Mouse (Mus musculus) ES-E14 (cell line): Measurements from ENCODE around the gene Cntn5. TPM values are rescaled to one million over a fixed set of nuclear protein-coding genes. Genes with fewer than 3 reads are reported as not detected.

Experiments used
- DNase-seq: peaks from one replicate; pipeline ENCODE4 v3.0.0-alpha.2; 2013; ENCODE audit warnings: low read depth, low spot score
- H3K27ac ChIP-seq: 2 replicates; pipeline ENCODE4 v1.5.1; 2012; ENCODE audit warnings: low read depth, mild to moderate bottlenecking, low read length, moderate library complexity, mixed read lengths; ENCODE audit not compliant: poor library complexity, insufficient read depth, severe bottlenecking
- H3K36me3 ChIP-seq: 2 replicates; pipeline ENCODE4 v1.6.1; 2012; ENCODE audit warnings: mild to moderate bottlenecking, low read length, moderate library complexity, mixed read lengths; ENCODE audit not compliant: control insufficient read depth, poor library complexity, insufficient read depth, severe bottlenecking
- H3K4me1 ChIP-seq, 2 experiments: fragments of 150-350 bp in 1 of 2; sonication (generic) in 1 of 2; 2 replicates each; pipeline ENCODE4 v1.6.1; 2012; ENCODE audit warnings: low read length in 2 of 2, mild to moderate bottlenecking in 1 of 2, mixed read lengths in 1 of 2; ENCODE audit not compliant: control insufficient read depth in 2 of 2, insufficient read depth in 2 of 2, poor library complexity in 1 of 2
- H3K4me3 ChIP-seq, 2 experiments: fragments of 150-350 bp in 1 of 2; sonication (generic) in 1 of 2; 2 replicates each; pipeline ENCODE4 v1.5.1; 2012; ENCODE audit warnings: low read length in 2 of 2, low read depth in 1 of 2, mild to moderate bottlenecking in 1 of 2, mixed read lengths in 1 of 2; ENCODE audit not compliant: insufficient read depth in 1 of 2, poor library complexity in 1 of 2, severe bottlenecking in 1 of 2
- H3K9ac ChIP-seq: 2 replicates; pipeline ENCODE4 v1.6.1; 2012; ENCODE audit warnings: low read depth, mild to moderate bottlenecking, low read length, mixed read lengths; ENCODE audit not compliant: poor library complexity, insufficient read depth, severe bottlenecking
- H3K9me3 ChIP-seq: fragments of 150-350 bp; sonication (generic); 2 replicates; pipeline ENCODE4 v1.6.1; 2012; ENCODE audit warnings: low read depth, mild to moderate bottlenecking, low read length; ENCODE audit not compliant: control insufficient read depth, insufficient read depth
- CHD2 ChIP-seq: IDR thresholded peaks from 2 replicates; pipeline ENCODE4 v1.6.1; 2014; ENCODE audit warnings: mild to moderate bottlenecking, low read depth, low read length, inconsistent platforms
- HCFC1 ChIP-seq: IDR thresholded peaks from 2 replicates; pipeline ENCODE4 v1.6.1; 2012; ENCODE audit warnings: low read length, inconsistent platforms, borderline replicate concordance; ENCODE audit not compliant: insufficient read depth
- MAFK ChIP-seq: IDR thresholded peaks from 2 replicates; pipeline ENCODE4 v1.6.1; 2014; ENCODE audit warnings: mild to moderate bottlenecking, low read depth, low read length, inconsistent platforms; ENCODE audit not compliant: insufficient read depth
- ZC3H11A ChIP-seq: IDR thresholded peaks from 2 replicates; pipeline ENCODE4 v1.6.1; 2012; ENCODE audit warnings: low read depth, mild to moderate bottlenecking, inconsistent platforms, low read length, borderline replicate concordance
- ZNF384 ChIP-seq: IDR thresholded peaks from 2 replicates; pipeline ENCODE4 v1.6.1; 2012; ENCODE audit warnings: low read depth, low read length, inconsistent platforms
- in situ Hi-C, 2 experiments: fragments of 600-800 bp; cut with MboI; formaldehyde crosslinking; loops; one replicate each; pipeline ENCODE4 v1.15.1; 2025; ENCODE audit warnings: low sequenced_read_pairs in 2 of 2, inconsistent platforms in 1 of 2; ENCODE audit not compliant: unreplicated experiment in 2 of 2
- total RNA-seq: library from RNA; depleted of rRNA; stranded (reverse); fragments of 300-350 nt; gene quantifications from 2 replicates; pipeline ENCODE4 v1.2.3, GENCODE M21; 2012

Cntn5 gene
- total RNA-seq, 1 experiment: not detected

DNA sequence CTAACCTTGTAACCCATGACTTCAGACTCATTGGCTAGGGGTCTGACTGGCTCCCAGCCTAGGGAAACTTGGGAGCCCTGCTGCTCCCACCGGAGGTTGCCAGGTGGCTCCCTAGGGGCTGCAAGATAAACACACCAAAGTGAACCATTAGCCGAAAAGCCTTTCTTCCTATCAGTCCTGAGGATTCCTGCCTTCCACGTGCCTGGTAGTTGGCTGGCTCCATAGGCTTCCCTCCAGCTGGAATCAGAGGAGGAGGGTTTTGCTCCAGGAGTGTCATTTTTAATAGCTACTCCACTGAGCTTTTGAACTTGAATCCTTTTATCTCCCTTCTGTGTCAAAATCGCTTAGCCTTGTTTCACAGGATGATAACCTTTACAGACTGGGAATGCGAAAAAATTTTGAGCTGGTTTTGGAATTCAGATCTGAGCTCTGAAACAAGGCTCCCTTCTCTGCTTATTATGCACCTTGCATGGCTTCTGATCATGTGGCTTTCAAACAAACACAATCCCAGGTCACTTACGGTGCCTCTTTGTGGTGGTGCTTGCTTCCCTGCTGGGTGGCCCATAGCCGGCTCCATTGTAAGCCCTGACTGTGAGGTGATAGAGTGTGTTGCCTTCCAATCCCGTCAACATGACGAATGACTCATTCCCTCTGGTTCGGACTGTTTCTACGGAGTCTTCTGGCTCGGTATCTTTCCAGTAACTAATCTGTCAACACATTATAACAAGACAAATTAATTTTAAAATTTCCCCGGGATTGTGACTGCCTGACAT is 1231.1 kb downstream of the Cntn5 start:
- no peak for TF ChIP-seq ZNF384
- no peak for TF ChIP-seq MAFK
- no peak for TF ChIP-seq ZC3H11A
- no peak for TF ChIP-seq HCFC1
- no peak for TF ChIP-seq CHD2
- Histone ChIP-seq H3K9ac (no peak overlapping the region), H3K27ac (no peak overlapping the region), H3K4me3 (no peak overlapping the region), H3K4me1 (0 out of 4 replicates have a peak, but pooled peaks cover 0 to 2% of the 10 kb centered on the region in 2 experiments), H3K36me3 (no peaks in the 10 kb centered on the region), H3K9me3 (no peaks in the 10 kb centered on the region)
- DNase-seq: peak; percentile 16
- in situ Hi-C loops: no loop called here

DNA sequence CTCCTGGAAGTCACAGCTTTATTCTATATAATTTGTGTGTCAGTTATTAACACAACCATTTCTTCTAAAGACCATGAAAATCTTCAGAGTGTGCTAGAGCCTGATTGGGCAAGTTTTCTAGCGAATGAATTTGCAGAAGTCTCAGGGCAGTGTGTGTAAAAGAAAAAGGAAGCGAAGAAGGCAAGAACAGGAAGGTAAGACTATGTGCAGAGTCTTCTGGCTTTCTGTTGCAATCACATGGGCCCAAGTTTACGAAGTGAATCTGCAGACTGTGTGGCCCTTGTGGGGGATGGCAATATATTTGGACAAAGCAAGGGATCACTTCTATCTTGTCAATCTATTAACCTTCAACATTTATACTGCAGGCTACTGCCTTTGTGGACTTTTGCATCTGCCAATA is 1251.1 kb downstream of the Cntn5 start:
- in situ Hi-C loops: no loop called here
- H3K36me3 ChIP-seq: no peaks in the 10 kb centered on the region

DNA sequence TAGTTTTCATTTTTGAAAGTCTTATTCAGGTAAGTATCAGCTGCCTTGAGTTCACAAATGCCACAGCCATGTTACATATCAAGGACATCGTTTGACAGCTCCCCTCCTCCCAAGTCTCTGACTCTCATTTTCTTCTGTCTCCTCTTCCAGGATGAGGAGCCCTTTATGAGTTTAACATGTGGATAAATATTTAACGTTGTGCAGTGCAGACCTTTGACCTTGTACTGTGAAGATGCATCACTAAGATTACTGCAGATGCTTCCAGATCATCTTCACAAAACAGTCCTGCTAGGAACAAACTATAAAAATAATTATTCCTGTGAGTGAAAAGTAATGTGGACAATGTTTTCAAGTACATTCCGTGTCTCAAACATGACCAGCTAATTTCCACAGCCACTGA is 1257.2 kb downstream of the Cntn5 start:
- Histone ChIP-seq H3K4me3 (no peak overlapping the region), H3K4me1 (no peaks in the 10 kb centered on the region), H3K36me3 (no peaks in the 10 kb centered on the region), H3K9me3 (no peaks in the 10 kb centered on the region), H3K27ac (no peak overlapping the region), H3K9ac (no peak overlapping the region)
- TF ChIP-seq MAFK (no peak), ZNF384 (no peak)
- no peak for DNase-seq
- in situ Hi-C loops: no loop called here

More for the DNA sequence above, 1251.1 kb downstream of the Cntn5 start:
- Histone ChIP-seq H3K4me3 (no peak overlapping the region), H3K4me1 (no peaks in the 10 kb centered on the region), H3K9me3 (no peaks in the 10 kb centered on the region), H3K9ac (no peak overlapping the region), H3K27ac (no peak overlapping the region)
- no peak for DNase-seq
- TF ChIP-seq ZNF384: no peak
- no peak for TF ChIP-seq HCFC1
- TF ChIP-seq MAFK: no peak
- no peak for TF ChIP-seq ZC3H11A
- TF ChIP-seq CHD2: no peak

DNA sequence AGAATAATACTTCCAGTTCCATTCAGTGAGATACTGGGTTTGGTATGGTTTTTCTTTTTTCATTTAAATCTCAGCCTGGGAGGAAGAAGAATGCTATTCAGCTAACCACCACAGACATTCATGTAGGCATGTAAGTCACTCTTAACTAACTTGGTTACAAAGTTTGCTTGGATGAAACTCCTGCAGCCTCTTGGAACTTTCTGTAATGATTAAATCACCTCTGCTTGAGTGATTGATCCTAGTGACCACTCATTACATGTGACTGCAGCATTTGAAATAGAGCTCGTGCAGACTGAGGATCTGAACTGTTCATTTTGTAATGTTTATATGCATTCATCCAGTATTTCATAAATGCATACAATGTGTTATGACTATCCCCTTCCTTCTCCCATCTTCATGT is 1258.3 kb downstream of the Cntn5 start:
- DNase-seq: no peak
- no peak overlapping the region for H3K9ac ChIP-seq
- no peak overlapping the region for H3K27ac ChIP-seq
- in situ Hi-C loops: no loop called here
- no peaks in the 10 kb centered on the region for H3K4me1 ChIP-seq
- H3K9me3 ChIP-seq: no peaks in the 10 kb centered on the region
- H3K4me3 ChIP-seq: no peak overlapping the region
- H3K36me3 ChIP-seq: no peaks in the 10 kb centered on the region
- TF ChIP-seq ZC3H11A: no peak
- no peak for TF ChIP-seq MAFK
- no peak for TF ChIP-seq ZNF384
- no peak for TF ChIP-seq CHD2
- no peak for TF ChIP-seq HCFC1
